Mouse (Mus musculus) MEL (cell line): ENCODE measurements at regions not wholly inside any gene's neighbourhood (a gene's known extent, or its start where the extent isn't known, plus 50 kb on each side); places are given as distances from the start of the nearest gene placed in this dataset.

ENCODE experiments used
- DNase-seq: peaks from one replicate; pipeline ENCODE4 v3.0.0; 2011; ENCODE audit warnings: low read depth, low spot score
- H3K27ac ChIP-seq: 2 replicates; pipeline ENCODE4 v1.5.1; 2012; ENCODE audit warnings: low read depth, mild to moderate bottlenecking, control low read depth, low read length, moderate library complexity; ENCODE audit not compliant: control insufficient read depth
- H3K27me3 ChIP-seq, 2 experiments: fragments of 150-350 bp in 1 of 2; sonication (generic) in 1 of 2; 2 replicates each; pipeline ENCODE4 v1.6.1; 2012; ENCODE audit warnings: low read length in 2 of 2, mild to moderate bottlenecking in 2 of 2, improper control_type of control experiment in 1 of 2, moderate library complexity in 1 of 2; ENCODE audit not compliant: insufficient read depth in 2 of 2, control insufficient read depth in 1 of 2
- H3K36me3 ChIP-seq, 2 experiments: 2 replicates each; pipeline ENCODE4 v1.6.1; 2012 to 2014; ENCODE audit warnings: low read length in 2 of 2, improper control_type of control experiment in 1 of 2, inconsistent platforms in 1 of 2, mild to moderate bottlenecking in 1 of 2; ENCODE audit not compliant: insufficient read depth in 2 of 2, control insufficient read depth in 1 of 2
- H3K4me1 ChIP-seq, 2 experiments: fragments of 150-350 bp in 1 of 2; sonication (generic) in 1 of 2; 2 replicates each; pipeline ENCODE4 v1.6.1; 2012; ENCODE audit warnings: low read length in 2 of 2, improper control_type of control experiment in 1 of 2, mild to moderate bottlenecking in 1 of 2; ENCODE audit not compliant: insufficient read depth in 2 of 2, control insufficient read depth in 1 of 2
- H3K4me3 ChIP-seq, 2 experiments: fragments of 150-350 bp in 1 of 2; sonication (generic) in 1 of 2; 2 replicates each; pipeline ENCODE4 v1.5.1; 2012; ENCODE audit warnings: low read depth in 2 of 2, low read length in 2 of 2, mild to moderate bottlenecking in 2 of 2, moderate library complexity in 2 of 2, control low read depth in 1 of 2, improper control_type of control experiment in 1 of 2; ENCODE audit not compliant: control insufficient read depth in 1 of 2, insufficient read depth in 1 of 2
- H3K79me2 ChIP-seq: 2 replicates; pipeline ENCODE4 v1.6.1; 2012; ENCODE audit warnings: mild to moderate bottlenecking, low read length, moderate library complexity; ENCODE audit not compliant: control insufficient read depth, poor library complexity, insufficient read depth
- H3K9ac ChIP-seq: 2 replicates; pipeline ENCODE4 v1.6.1; 2012; ENCODE audit warnings: low read depth, mild to moderate bottlenecking, control low read depth, low read length, moderate library complexity; ENCODE audit not compliant: control insufficient read depth, poor library complexity, severe bottlenecking
- H3K9me3 ChIP-seq: fragments of 150-350 bp; sonication (generic); replicated peaks from 2 replicates; pipeline ENCODE4 v1.6.1; 2012; ENCODE audit warnings: mild to moderate bottlenecking, low read length, improper control_type of control experiment, moderate library complexity; ENCODE audit not compliant: insufficient read depth
- CHD2 ChIP-seq: IDR thresholded peaks from 2 replicates; pipeline ENCODE4 v1.6.1; 2011; ENCODE audit warnings: low read length, improper control_type of control experiment
- E2F4 ChIP-seq: IDR thresholded peaks from 2 replicates; pipeline ENCODE4 v1.6.1; 2011; ENCODE audit warnings: low read depth, low read length, improper control_type of control experiment, borderline replicate concordance
- ELF1 ChIP-seq: IDR thresholded peaks from 2 replicates; pipeline ENCODE4 v1.6.1; 2014; ENCODE audit warnings: low read depth, mild to moderate bottlenecking, inconsistent platforms, low read length, improper control_type of control experiment, moderate library complexity
- EP300 ChIP-seq, 2 experiments: IDR thresholded peaks; 2 replicates each; pipeline ENCODE4 v1.6.1; 2011; ENCODE audit warnings: improper control_type of control experiment in 2 of 2, low read length in 2 of 2, low read depth in 1 of 2, mild to moderate bottlenecking in 1 of 2
- ETS1 ChIP-seq: IDR thresholded peaks from 2 replicates; pipeline ENCODE4 v1.6.1; 2012; ENCODE audit warnings: low read depth, mild to moderate bottlenecking, inconsistent platforms, low read length, improper control_type of control experiment, moderate library complexity
- GATA1 ChIP-seq: IDR thresholded peaks from 2 replicates; pipeline ENCODE4 v1.6.1; 2011; ENCODE audit warnings: low read depth, low read length, improper control_type of control experiment
- HCFC1 ChIP-seq: IDR thresholded peaks from 2 replicates; pipeline ENCODE4 v1.6.1; 2012; ENCODE audit warnings: low read depth, mild to moderate bottlenecking, inconsistent platforms, low read length, improper control_type of control experiment, moderate library complexity
- JUND ChIP-seq: IDR thresholded peaks from 2 replicates; pipeline ENCODE4 v1.6.1; 2011; ENCODE audit warnings: low read depth, mild to moderate bottlenecking, improper control_type of control experiment, low read length
- MAFK ChIP-seq: IDR thresholded peaks from 2 replicates; pipeline ENCODE4 v1.6.1; 2011; ENCODE audit warnings: low read depth, mild to moderate bottlenecking, low read length, improper control_type of control experiment, borderline replicate concordance
- MEF2A ChIP-seq: IDR thresholded peaks from 2 replicates; pipeline ENCODE4 v1.6.1; 2014; ENCODE audit warnings: low read depth, mild to moderate bottlenecking, inconsistent platforms, low read length, improper control_type of control experiment; ENCODE audit not compliant: poor library complexity, insufficient replicate concordance, severe bottlenecking; ENCODE audit errors: extremely low read depth
- MYB ChIP-seq: IDR thresholded peaks from 2 replicates; pipeline ENCODE4 v1.6.1; 2011; ENCODE audit warnings: mild to moderate bottlenecking, low read depth, low read length, improper control_type of control experiment
- MYC ChIP-seq: IDR thresholded peaks from 2 replicates; pipeline ENCODE4 v1.6.1; 2011; ENCODE audit warnings: low read depth, mild to moderate bottlenecking, low read length, improper control_type of control experiment, moderate library complexity
- NELFE ChIP-seq: IDR thresholded peaks from 2 replicates; pipeline ENCODE4 v1.6.1; 2011; ENCODE audit warnings: low read depth, low read length, improper control_type of control experiment
- NRF1 ChIP-seq: IDR thresholded peaks from 2 replicates; pipeline ENCODE4 v1.6.1; 2014; ENCODE audit warnings: low read depth, mild to moderate bottlenecking, inconsistent platforms, low read length, improper control_type of control experiment, moderate library complexity; ENCODE audit not compliant: poor library complexity, insufficient read depth, severe bottlenecking
- POLR2A ChIP-seq, 2 experiments: IDR thresholded peaks; 2 replicates each; pipeline ENCODE4 v1.6.1; 2011 to 2012; ENCODE audit warnings: low read length in 2 of 2, mild to moderate bottlenecking in 2 of 2, control low read depth in 1 of 2, improper control_type of control experiment in 1 of 2, low read depth in 1 of 2, moderate library complexity in 1 of 2; ENCODE audit not compliant: control insufficient read depth in 1 of 2, insufficient read depth in 1 of 2, poor library complexity in 1 of 2
- POLR2AphosphoS2 ChIP-seq: IDR thresholded peaks from 2 replicates; pipeline ENCODE4 v1.6.1; 2011; ENCODE audit warnings: low read length, improper control_type of control experiment
- RCOR1 ChIP-seq: IDR thresholded peaks from 2 replicates; pipeline ENCODE4 v1.6.1; 2012; ENCODE audit warnings: low read depth, mild to moderate bottlenecking, inconsistent platforms, low read length, improper control_type of control experiment
- SIN3A ChIP-seq: IDR thresholded peaks from 2 replicates; pipeline ENCODE4 v1.6.1; 2012; ENCODE audit warnings: low read length, improper control_type of control experiment, inconsistent platforms
- SMC3 ChIP-seq: IDR thresholded peaks from 2 replicates; pipeline ENCODE4 v1.6.1; 2011; ENCODE audit warnings: low read depth, low read length, improper control_type of control experiment
- TBP ChIP-seq: IDR thresholded peaks from 2 replicates; pipeline ENCODE4 v1.8.0; 2011; ENCODE audit warnings: low read depth, low read length, improper control_type of control experiment
- TCF12 ChIP-seq: IDR thresholded peaks from 2 replicates; pipeline ENCODE4 v1.6.1; 2014; ENCODE audit warnings: low read depth, mild to moderate bottlenecking, inconsistent platforms, low read length, improper control_type of control experiment, moderate library complexity
- UBTF ChIP-seq: IDR thresholded peaks from 2 replicates; pipeline ENCODE4 v1.6.1; 2012; ENCODE audit warnings: low read depth, mild to moderate bottlenecking, inconsistent platforms, low read length, improper control_type of control experiment, moderate library complexity, borderline replicate concordance; ENCODE audit not compliant: insufficient read depth
- USF1 ChIP-seq: IDR thresholded peaks from 2 replicates; pipeline ENCODE4 v1.6.1; 2014; ENCODE audit warnings: low read depth, mild to moderate bottlenecking, inconsistent platforms, low read length, improper control_type of control experiment, moderate library complexity
- ZC3H11A ChIP-seq: IDR thresholded peaks from 2 replicates; pipeline ENCODE4 v1.6.1; 2012; ENCODE audit warnings: low read depth, mild to moderate bottlenecking, inconsistent platforms, low read length, improper control_type of control experiment

DNA sequence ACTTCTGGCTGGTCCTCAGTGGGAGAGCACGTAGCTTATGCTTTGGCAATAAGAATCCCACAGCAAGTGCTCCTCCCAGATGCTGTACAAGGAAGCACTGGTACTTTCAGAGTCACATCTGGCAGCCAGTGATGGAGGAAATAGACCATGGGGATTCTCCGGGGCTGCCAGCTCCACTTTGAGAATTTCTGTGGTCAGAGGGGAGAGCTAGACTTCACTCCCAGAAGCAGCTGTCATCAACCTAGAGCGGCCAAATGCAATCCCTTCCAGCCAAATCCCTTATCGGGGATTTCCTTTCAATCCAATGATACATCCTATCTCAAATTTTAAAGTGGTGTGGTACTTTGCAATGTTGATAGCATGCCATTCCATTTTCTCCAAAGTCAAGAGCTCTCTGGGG lies 1474.1 kb upstream of the Flrt2 start:
- no peak for TF ChIP-seq POLR2AphosphoS2
- TF ChIP-seq TCF12: no peak
- no peak for TF ChIP-seq EP300 (IDR thresholded peaks at IDR 0.05; ENCODE audit: low read depth in 1 of 2, low read length in 2 of 2)
- TF ChIP-seq GATA1: no peak
- TF ChIP-seq NELFE: no peak
- TF ChIP-seq MYC: no peak
- no peak for TF ChIP-seq E2F4
- no peak for TF ChIP-seq MAFK
- TF ChIP-seq USF1: no peak
- TF ChIP-seq MEF2A: no peak
- TF ChIP-seq ETS1: no peak
- no peak for TF ChIP-seq SMC3
- TF ChIP-seq RCOR1: no peak
- no peak for TF ChIP-seq SIN3A
- Histone ChIP-seq H3K27ac (no peak overlapping the region), H3K4me3 (no peak overlapping the region), H3K27me3 (no peaks in the 10 kb centered on the region), H3K79me2 (no peaks in the 10 kb centered on the region), H3K9me3 (no peaks in the 10 kb centered on the region), H3K9ac (no peak overlapping the region), H3K36me3 (no peaks in the 10 kb centered on the region), H3K4me1 (no peaks in the 10 kb centered on the region)
- no peak for DNase-seq

GRCm38 (mm10) chr12:94229894-94230293 lies 1462.1 kb upstream of the Flrt2 start:
- no peaks in the 10 kb centered on the region for H3K4me1 ChIP-seq
- TF ChIP-seq E2F4 (no peak), HCFC1 (no peak), TBP (no peak), UBTF (no peak), MAFK (no peak)

GRCm38 (mm10) chr12:94245366-94245765 lies 1446.7 kb upstream of the Flrt2 start:
- H3K4me3 ChIP-seq: no peak overlapping the region
- H3K9me3 ChIP-seq: no peaks in the 10 kb centered on the region
- no peak for DNase-seq
- TF ChIP-seq NRF1: no peak
- TF ChIP-seq GATA1: no peak
- TF ChIP-seq ELF1: no peak
- TF ChIP-seq CHD2: no peak
- TF ChIP-seq JUND: no peak
- TF ChIP-seq POLR2A (IDR thresholded peaks at IDR 0.05; ENCODE audit: control insufficient read depth in 1 of 2, insufficient read depth in 1 of 2, low read depth in 1 of 2, low read length in 2 of 2, poor library complexity in 1 of 2): no peak
- TF ChIP-seq ZC3H11A: no peak
- no peak for TF ChIP-seq SIN3A
- no peak for TF ChIP-seq RCOR1
- no peak for TF ChIP-seq MYB
- H3K9ac ChIP-seq: no peak overlapping the region
- H3K79me2 ChIP-seq: no peaks in the 10 kb centered on the region
- H3K36me3 ChIP-seq: no peaks in the 10 kb centered on the region
- H3K4me1 ChIP-seq: no peaks in the 10 kb centered on the region
- H3K27me3 ChIP-seq: no peaks in the 10 kb centered on the region
- H3K27ac ChIP-seq: no peak overlapping the region

More at GRCm38 (mm10) chr12:94229894-94230293, 1462.1 kb upstream of the Flrt2 start:
- Histone ChIP-seq H3K36me3 (no peaks in the 10 kb centered on the region), H3K79me2 (no peaks in the 10 kb centered on the region), H3K9me3 (no peaks in the 10 kb centered on the region), H3K9ac (no peak overlapping the region), H3K27ac (no peak overlapping the region), H3K4me3 (no peak overlapping the region), H3K27me3 (no peaks in the 10 kb centered on the region)
- DNase-seq: no peak
